Mouse (Mus musculus): Measurements from ENCODE around the gene Nf1.
A peak's percentile ranks its signal among the peaks of the same experiment; 100 is the strongest.

The Nf1 gene

DNA sequence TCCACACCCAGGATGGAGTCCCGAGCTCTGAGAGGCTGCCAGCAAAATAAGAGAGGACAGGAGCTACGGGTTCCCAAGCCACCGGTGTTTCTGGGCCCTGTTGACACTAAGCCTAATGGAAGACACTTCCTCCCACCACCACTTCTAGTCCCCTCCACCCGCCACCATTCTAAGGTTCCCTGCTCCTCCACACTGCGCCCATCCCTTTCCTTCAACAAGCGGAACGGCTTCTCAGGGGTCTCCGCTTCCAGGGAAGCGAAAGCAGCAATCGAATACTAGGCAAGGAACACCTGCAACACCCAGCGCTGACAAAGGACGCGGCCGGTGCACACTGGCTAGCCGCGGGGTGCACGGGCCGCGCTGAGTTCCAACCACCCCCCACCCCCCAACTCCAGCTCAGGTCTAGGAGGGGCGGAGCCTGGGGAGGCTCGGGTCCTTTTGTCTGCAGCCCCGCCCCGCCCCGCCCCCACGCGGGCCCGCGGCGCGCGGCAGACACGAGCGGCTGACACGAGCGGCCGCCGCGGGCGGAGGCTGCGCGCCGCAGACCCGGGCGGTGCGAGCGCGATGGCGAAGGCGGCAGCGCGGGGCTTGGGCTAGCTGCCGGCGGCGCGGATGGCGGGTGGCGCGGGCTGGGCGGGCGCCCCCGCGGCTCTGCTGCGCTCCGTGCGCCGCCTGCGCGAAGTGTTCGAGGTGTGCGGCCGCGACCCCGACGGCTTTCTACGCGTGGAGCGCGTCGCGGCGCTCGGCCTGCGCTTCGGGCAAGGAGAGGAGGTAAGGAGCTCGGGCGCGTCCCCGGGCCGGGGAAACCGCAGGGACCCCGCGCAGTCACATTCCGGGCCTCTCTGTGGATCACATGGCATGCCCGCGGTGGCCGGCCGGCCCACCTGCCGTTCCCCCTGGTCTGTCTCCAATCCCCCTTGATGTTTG is 251.4 kb downstream of the Nf1 start, which contains the start of gene Rab11fip4:
Gene Rab11fip4, plus strand, starts transcription at position 549 of the 927 bp plus-strand sequence.
- DNase-seq (ENCODE audit: low spot score): no peak

DNA sequence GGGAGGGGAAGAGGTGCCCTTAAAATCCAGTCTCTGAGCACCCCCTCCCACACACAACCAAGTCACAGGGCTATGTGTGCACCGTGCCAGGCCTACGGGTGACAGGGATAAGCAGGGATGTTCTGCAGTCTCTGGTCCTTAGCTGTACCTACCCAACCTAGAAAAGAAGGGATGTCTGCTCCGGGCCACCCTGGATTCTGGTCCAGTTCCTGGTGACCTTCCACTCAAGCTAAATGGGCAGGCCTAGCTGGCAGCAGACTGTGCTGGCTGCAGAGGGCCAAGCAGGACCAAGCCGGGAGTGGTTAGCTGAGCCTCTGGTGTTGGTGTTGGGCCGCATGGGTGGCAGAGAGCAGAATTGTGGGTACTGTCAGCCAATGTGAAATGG is 252.1 kb downstream of the Nf1 start:
- no peak for DNase-seq (ENCODE audit: low spot score)

DNA sequence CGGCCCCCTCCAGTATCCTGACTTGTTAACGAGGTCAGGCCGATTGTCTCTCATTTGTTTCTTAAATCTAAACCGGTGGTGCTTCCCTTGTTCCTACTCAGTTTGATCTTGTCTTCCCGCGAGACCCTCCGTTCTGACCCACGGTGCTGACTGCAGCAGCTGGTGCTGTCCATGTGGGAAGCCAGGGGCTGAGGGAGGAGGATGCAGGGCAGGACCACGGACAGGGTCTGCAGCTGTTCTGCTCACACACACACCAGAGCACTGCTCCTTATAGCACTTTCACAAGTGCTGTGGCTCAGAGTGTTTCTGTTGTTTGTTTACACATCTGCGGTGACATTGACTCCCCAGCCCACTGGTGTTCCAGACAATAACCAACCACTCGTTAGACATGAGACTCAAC is 254.0 kb downstream of the Nf1 start:
- no peak for DNase-seq (ENCODE audit: low spot score)

DNA sequence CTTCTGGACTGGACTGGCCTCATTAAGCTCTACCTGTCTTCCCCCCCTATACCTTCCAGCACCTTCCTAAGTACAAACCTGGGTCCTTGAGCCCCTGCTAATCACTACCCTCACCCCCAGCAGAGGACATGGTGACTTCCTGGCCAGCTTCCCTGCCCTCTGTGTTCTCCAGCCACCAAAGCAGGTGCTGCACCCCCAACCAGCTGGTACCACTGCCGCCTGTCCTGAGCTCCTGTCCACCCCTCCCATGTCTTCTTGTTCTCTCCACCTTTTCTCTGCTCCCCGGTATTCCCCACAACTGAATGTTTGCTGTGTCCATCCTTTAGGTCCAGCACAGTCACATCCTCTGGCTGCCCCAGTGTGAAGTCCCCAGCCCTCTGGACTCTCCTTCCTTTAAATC is 271.0 kb downstream of the Nf1 start:
- no peak for DNase-seq (ENCODE audit: low spot score)

DNA sequence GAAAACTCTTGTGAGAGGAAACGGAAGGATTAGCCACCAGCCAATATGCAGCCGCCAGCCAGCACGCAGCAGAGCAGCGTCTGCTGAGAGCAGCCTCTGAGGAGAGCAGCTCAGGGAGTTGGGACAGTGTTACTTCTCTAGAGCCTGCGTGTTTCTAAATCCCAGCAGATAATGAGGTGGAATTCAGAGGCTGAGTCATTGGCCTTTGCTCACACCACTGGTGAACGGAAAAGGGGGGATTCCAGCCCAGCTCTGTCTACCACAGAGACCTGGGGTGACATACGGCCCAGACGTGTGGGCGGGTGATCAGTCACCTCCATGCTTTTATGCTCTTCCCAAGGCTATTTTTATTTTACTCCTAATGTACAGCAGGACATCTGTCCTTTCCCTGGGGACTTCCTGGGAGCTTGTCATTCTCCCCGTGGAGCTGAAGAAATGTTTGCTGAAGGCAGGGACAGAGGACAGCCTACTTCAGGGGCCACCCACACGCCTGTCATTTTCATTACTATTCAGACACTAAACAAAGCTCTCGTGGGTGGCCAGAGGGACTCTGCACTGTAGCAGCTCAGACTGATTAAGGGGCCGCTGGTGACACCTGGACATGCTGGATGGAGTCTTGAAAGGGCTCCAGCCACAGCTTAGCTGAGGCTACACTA is 271.6 kb downstream of the Nf1 start:
- DNase-seq (ENCODE audit: low spot score): no peak

DNA sequence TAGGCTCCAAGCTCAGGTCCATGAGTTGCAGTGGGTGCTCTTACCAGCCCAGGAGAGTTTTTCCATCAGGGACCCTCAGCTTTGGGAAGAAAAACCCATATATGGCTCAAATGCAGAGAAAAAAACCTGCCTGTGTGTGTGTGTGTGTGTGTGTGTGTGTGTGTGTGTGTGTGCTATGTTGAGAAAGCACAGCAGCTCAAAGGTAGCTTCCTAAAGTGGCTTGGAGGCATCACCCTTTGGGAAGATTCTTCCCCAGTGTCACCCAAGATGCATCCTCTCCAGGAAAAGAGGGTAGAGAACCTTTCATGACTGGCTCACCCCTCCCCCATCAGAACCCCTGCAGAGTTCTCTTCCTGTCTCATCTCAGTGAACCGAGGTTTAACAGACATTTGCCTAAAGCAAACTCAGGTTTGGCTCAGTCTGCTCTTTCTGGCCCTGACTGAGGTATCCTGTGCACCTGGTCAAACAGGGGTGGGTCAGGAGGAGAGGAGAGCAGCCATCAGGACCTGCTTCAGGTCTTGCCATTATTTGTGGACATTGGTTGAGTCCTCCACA is 272.6 kb downstream of the Nf1 start:
- DNase-seq (ENCODE audit: low spot score): no peak

DNA sequence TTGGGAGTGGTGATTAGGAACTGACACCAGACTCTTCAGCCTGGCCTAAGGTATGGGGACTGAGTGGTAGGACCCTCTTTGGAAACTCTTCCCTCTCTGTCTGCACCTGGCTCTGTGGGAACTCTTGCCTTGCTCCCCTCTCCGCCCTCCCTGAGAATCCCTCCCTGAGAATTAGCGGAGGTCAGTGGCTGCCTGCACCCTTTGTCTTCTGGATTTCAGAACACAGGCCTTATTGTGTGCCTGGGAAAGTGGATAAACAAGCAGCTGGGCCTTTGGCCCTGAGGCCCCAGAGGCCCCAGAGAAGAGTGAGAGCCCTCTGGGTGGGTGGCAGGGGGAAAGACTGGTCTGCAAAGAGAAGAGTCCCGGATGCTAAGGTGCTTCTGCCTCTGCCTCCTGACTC is 273.6 kb downstream of the Nf1 start:
- no peak for DNase-seq (ENCODE audit: low spot score)

DNA sequence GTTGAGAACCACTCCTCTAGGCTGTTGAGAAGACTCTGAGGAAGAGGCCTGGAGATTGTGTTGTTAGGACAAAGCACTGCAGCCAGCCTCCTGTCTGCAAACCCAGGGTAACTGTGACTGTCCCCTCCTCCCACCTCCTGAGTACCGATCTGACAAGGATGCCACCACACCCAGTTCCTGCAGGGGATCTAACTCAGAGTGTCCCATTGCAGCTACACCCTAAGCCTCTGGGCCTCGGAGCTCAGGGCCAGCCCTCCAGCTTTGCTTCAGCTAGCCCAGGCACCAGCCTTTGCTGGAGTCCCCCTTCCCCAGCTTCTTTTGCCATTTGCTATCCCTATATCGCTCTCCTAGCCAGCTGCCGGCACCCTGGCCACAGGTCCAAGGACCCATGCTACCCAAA is 274.2 kb downstream of the Nf1 start:
- DNase-seq (ENCODE audit: low spot score): no peak

DNA sequence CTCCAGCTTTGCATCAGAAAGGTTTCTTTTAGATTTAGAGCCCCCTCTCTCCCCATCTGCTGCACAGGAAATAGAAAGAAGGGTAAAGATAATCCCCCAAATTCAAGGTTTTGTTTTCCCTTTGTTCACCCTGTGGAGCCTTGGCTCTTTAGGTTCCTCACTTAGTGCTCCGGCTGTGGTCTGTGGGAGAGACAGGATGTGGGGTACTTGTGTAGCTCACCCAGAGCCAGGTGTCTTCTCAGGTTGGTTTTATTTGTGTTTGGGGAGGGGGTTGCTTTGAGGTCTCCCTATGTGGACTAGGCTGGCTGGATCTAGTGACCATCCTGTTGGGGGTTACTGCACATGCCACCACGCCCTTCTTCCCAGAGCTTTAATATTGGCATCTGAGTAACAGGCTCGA is 275.4 kb downstream of the Nf1 start:
- DNase-seq (ENCODE audit: low spot score): no peak

DNA sequence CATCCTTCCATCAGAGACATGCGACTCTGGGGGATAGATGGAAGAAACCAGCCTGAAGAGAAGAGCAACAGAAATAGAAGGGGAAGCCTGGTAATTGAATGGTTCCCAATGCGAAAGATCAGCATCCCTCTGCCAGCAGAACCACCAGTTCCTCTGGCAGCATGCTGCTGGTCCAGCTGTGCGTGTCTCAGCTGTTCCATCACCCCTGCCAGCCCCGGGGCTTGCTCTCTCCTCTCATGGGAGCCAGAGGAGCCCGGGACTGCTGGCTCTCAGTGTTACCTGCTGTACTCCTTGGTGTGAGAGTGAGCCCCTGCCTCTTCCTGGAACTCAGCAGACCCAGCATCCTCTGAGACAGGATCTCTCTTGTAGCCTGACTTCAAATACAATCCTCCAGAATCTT is 276.4 kb downstream of the Nf1 start:
- no peak for DNase-seq (ENCODE audit: low spot score)

DNA sequence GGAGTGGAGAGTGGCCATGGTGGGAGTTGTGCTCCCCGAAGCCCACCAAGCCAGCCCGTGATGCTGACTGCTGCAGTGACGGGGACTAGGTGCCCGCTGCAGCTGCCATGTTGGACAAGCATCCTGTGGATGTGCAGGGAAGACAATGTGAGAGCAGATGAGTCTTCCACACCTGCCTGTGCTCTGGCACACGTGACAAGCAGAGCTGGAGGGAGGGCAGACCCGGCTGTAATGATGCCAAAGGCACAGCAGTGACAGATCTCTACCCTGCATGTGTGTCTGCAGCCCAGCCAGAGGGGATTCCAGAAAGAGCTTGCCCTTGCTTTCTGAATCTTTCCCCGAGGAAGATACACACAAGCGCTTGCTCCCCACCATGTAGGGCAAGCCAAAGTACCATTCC is 278.5 kb downstream of the Nf1 start:
- DNase-seq (ENCODE audit: low spot score): no peak

DNA sequence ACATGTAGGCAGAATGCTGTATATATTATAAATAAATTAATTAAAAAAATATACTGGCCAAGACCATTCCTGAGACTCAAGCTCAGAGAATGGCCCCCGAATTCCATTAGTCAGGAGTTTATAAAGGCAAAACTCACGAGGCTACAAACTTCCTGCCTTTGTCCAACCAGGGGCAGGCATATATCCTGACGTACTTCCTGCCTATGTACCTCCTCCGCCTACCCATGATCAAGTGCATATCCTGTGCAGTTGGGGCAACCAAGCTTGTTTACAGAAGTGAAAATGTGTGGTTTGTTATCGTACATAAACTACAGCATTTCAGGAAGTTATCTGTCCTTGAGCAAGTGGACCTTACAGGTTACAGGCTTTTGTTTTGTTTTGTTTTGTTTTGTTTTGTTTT is 283.5 kb downstream of the Nf1 start:
- peak; percentile 59 for DNase-seq (ENCODE audit: low spot score)

DNA sequence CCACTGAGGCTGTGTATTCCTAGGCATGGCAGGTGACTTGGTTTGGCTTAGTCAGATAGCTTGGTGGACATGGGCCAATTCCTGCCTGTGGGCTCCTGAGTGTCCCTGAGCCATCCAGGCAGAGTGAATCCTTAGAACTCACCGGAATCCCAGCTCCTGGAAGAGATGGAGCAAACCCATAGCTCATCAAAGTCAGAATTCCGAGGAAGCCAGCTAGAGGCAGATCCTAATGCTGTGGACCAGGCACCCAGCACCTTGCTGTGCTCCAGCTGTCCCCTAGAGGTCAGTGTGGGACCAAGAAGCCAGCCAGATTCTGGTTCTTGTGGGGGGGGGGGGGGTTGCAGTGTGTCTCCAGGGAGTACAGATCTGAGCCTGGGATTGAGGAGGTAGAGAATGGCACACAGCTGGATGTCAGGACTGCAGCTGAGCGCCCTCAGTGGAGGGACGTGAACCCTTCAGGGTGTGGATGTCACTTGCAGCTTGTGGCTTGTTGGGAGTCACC is 285.4 kb downstream of the Nf1 start:
- peak; percentile 63 for DNase-seq (ENCODE audit: low spot score)

DNA sequence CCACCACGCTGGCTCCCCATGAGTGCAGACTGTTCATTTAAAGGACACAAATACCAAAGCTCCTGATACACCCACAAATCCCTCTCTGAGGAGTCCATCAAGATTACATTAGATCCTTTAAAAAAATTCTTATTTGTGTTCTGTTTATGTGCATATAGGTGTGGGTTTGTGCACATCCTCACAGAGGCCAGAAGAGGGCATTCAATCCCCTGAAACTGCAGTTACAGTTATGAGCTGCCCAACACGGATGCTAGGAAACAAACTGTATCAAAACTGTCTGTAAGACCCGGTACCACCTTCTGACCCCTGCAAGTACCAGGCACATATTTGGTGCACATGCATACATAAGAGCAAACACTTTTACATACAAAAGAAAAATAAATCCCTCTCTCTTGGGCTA is 289.2 kb downstream of the Nf1 start:
- DNase-seq (ENCODE audit: low spot score): no peak

DNA sequence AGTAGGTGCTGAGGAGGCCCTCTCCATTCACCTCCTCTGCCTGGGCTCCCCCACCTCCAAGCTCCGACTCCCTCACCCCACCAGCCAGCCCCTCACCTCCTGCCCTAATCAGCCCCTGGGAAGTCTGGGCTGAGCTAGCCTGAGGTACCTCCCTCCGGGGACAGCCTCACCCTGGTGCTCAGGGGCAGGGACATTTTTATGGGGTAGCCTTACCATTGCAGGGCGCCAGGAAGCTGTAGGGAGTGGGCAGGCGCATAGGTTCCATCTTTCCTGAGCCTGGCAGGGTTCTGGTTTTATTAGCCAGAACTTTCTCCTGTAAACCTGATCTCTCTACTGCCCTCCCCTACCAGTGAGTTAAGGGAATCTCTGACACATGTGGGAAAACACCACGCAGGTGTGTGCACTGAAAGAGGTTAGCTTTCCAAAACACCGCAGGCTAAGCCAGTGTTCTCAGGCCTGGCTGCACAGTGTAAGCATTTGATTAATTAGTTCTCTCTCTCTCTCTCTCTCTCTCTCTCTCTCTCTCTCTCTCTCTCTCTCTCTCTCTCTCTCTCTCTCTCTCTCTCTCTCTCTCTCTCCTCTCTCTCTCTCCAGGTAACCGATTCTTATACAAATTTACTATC is 290.4 kb downstream of the Nf1 start:
- DNase-seq (ENCODE audit: low spot score): no peak

DNA sequence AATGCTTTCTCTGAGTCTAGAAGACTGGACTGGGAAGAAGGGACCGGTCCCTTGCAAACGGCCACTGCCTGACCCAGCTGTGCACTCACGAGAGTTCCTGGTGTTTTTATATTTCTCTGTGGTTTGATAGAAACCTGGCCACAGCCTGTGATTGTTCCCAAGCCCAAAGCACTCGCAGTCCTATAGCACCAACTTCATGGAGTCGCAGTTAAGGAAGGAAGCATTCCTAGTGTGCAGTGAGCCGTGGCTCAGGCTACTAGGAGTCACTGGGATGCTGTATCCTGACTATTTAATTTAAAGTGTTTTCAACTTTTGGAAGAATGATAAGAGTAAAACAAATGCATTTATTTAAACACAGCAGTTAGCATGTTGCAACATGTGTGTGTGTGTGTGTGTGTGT is 291.0 kb downstream of the Nf1 start:
- DNase-seq (ENCODE audit: low spot score): no peak

Data from lung, postnatal 25 days (tissue).